Mouse (Mus musculus): ENCODE results near the gene Etv4.

DNA sequence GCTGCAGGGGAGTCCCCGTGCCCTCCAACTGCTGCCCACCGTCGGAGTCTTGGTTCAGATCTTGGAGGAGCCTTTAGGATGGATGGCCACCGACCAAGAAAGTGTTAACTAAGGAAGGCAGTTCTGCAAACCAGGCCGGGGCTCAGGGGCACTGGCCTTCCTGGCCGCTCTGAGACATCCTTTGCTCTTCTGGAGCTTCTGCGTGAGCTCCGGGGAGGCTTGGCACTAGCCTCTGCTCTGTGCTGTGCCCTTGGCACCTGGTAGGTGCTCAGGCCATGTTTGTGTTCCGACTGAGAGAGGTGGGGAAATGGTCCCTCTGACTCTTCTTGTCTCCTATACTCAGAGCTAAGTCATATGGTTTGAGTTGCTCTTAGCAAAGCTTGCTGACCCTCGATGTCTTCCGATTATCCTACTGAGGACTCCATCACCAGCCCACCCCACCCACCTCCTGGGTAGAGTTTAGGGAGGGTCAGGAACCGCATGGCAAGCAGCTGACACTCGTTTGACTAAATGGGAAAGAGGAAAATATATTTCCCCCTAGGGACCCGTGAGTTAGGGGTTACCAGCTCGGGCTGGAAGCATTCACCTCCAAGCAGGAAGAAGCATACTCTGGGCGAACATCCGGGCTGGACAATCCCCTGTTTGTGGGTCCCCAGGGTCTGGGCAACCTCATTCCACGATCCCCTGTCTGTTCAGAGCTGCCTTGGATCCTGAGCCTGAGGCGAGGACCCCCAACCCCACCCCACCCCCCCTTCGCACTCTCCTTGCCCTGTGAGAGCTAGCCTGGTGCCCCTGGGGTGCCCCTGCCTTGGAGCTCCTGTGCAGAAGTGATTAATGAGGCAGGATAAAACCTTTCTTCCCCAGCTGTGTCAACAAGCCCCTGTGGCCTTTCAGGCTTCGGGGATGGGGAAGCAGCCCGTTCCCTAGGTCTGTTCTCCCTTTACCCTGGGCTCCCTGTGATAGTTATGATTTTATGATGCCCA lies 30.2 kb upstream of the Etv4 start:
- TF ChIP-seq RCOR1 (conservative IDR thresholded peaks at IDR 0.05; ENCODE audit: low read depth, low read length) (no peak), SIN3A (IDR thresholded peaks at IDR 0.05; ENCODE audit: low read length) (no peak)
